Mouse (Mus musculus) Muller cell, postnatal 12 days (primary cell): ENCODE measurements around the gene Ubl4a.
"Not testable (repeated sequence)": the region's sequence is repeated elsewhere in the genome, so short reads cannot be mapped to it uniquely, and the experiment has no call there.

Experiments
- DNase-seq: peaks from one replicate; pipeline ENCODE4 v3.0.0-alpha.2; 2015; ENCODE audit errors: inconsistent ontology term

Gene Ubl4a

DNA sequence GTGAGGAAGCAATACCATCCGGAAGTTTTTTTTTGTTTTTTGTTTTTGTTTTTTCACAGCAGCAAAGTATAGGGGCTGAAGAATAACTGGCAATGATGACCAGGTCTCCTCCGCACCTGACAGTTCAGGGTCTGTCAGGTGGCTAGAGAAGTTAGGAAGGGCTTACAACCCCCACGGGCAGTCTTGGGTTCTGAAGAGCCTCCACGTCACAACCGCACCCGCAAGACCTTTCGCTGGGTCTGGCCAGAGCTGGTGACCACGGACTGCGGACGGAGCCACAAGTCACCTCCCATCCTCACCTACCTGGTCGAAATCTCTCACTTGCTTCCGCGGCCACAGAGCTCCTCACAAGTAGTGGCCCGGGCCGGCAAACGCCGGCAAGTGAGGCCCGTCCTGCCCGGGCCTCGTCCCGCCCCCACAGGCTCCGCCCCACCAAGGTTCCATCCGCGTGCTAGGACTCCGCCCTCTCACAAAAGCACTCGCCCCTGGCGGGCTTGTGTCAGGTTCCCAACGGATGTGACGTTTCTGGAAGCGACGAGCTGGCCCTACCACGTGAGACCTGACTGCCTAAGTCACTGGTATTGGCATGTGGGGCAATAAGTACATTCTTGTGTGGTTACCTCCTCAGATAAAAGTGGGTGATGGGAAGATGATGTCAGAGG is at the start of gene Ubl4a, which contains the start of gene Slc10a3:
Gene Ubl4a, minus strand, starts transcription at position 331 of the 662 bp plus-strand sequence.
Gene Slc10a3, minus strand, starts transcription at position 462 of the 662 bp plus-strand sequence.
- DNase-seq, result peak; percentile 88

DNA sequence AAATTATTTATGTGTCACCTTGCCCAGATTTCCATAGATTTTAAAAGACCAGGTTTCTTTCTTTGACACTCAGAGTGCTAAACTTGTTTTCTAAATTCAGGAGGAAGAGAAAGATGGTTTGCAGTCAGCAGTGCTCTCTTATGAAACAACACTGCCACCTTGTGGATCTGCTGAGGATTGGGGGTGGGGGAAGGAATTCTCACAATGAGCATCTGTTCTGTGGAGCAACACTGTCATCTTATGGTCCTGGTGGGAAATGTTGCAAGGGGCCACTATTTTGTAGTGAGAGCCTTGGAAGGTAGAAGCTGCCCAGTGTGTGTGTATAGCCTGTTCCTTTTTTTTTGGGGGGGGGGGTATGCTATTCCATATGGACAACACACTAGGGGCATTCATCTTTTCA is 40.4 kb upstream of the Ubl4a start:
- peak; percentile 71 for DNase-seq

DNA sequence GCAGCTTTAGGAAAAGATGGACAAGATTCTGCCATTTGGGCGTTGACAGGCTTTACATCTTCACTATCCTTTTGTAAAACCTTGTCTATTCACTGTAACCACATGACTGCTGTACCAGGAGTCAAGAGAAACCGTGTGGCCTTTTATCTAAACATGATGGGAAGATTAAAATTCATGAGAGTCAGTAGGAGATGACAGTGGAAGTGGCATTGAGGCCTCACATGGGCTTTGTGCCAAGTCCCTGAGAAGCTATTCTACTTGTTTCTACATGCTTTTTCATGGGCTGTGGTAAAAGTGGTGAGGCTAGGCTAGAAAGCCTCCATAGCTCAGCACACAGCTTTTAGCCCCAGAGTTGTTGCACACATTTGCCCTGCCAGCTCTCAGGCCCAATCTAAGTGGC is 35.3 kb upstream of the Ubl4a start:
- no peak for DNase-seq

DNA sequence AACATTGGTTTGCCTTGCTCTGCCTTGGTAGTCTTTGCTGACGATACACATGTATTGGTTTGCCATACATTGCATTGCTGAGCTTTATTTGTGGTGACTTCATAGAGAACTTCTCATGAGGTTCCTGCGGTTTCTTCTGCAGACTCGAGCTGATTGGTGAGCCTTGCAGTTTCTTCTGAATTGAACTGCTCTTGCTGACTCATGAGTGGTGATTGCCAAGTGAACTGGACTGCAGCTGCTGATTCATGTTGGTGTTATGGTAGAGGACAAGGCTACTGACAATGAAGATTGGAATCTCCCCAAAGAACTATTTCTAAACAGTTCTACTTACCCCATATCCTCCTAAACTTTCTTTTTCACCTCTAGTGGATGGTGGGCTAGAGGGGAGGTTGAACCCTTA is 27.1 kb upstream of the Ubl4a start:
- DNase-seq, result no peak

DNA sequence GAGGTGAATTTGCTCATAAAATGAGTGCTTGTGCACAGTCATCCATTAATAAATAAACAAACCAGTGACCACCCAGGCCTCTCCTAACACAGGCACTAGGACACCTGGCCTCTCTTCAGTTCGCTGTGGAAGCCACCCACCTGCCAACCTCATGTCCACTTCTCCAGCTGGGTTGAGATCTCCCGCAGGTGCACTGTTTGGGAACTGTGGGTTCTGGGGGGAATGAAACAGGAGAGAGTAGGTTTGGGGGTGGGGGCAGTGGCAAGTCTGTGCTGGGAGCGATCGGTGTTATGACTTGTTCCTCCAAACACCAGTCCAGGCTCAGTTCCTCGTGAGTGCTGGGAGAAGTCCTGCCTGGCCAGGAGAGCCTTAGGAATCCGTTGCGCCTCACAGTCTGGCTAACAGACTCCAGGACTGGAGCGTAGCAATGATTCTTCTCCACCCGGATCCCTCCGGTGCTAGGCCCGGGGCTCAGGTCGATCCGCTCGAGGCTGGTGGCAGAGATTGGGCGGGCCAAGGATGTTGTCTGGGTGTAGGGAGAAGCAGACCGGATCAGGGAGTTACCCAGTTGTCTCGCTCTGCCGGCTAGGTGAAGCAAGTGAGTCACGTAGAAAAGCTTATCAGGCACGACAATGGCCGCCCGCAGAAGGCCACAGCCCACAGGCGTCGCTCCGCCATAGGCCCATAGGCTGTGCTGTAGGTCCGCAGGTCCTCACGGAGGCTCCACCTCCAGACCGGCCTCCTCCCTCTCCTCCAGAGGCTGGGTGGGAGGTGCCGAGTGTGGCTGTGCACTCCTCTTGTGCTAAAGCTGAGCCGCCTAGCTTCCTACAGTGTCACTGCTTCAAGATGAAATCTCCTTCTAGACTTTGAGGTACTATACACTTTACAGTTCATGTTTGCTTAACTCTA is 19.8 kb upstream of the Ubl4a start, which contains the start of the genes Fam3a and Ikbkg:
Gene Fam3a, minus strand, starts transcription at position 738 of the 909 bp plus-strand sequence.
Gene Ikbkg, plus strand, starts transcription at position 756 of the 909 bp plus-strand sequence.
- peak; percentile 86 for DNase-seq

DNA sequence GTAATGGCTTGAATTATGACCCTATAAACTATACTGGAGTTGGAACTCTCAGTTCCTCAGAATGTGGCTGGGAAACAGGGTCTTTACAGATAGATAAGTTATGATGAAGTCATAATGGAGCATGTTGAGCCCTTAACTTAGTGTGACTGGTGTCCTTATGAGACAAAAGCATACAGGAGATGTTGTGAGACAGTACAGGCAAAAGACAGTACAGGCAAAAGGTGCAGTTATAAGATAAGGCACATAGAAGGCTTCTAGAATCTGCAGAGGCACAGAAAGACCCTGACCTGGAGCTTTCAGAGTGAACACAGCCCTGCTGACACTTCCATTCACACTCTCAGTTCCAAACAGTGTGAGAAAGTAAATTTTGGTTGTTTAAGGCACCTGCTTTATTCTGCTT is 15.1 kb upstream of the Ubl4a start:
- DNase-seq, result no peak

DNA sequence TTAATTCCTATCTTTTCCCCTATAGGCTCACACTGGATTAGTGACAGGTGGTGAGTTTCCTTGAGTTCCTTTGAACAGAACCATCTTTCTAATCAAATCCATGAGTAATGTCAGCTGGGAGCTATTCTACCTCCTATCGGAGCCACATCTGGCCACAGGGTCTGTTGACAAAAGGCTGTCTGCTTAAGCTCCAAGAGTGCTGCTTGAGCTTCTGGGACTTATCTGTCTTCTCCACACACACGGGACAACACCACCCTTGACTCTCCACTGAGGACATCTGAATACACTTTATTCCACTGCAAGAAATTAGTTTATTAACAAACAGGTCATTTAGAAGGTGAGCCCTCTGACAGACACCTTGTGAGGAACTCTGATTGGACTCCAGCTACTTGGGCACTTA is 11.4 kb upstream of the Ubl4a start:
- DNase-seq, result no peak

DNA sequence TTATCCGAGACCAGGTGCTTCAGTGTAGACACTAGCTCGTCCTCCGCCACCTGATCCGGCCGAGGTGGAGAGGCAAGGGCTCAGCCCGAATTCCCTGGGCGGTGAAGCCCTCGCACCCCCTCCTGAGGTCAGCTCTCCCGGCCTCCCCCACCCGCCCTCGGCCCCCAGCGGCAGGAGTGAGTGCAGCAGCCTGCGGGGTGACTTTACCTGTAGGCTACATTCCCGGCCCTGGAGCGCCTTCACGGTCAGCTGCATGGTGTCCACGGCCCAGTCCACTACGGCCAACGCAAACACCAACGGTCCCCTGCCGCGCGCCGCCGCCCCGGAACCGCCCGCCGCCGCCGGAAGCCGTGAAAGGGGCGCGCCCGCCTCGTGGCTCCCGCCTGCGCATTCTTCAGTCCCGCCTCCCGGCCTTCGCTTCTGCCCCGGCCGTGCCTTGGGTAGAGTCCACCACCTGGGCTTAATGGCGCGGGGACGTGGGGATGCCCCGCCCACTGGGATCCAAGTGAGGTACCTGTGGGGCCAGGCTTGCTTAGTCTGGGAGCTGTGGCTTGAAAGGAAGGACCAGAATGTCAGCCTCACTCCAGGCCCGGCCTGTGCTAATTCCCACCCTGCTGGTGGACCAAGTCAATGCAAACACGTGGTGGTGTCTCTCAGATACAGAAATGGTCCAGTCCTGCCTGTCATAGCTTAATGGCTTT is 4.7 kb downstream of the Ubl4a start:
- DNase-seq, result peak; percentile 73

DNA sequence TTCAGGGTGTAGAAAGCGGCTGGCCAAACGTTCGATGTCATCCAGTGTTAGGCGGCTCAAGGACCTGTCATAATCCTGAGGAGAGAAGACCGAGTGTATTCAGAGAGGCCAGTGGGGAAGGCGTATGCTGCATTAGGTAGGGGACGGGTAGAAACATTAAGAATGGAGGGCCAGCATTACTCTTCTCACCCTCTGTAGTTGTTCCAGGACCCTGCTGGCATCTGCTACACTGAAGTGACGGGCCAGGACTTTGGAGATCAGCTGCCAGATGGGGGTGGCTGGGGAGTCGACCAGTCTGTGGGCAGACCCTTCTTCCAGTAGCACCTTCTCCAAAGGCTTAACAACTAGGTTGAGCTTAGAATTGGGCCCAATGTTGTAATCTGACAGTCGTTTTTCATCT is 5.5 kb downstream of the Ubl4a start:
- no peak for DNase-seq

DNA sequence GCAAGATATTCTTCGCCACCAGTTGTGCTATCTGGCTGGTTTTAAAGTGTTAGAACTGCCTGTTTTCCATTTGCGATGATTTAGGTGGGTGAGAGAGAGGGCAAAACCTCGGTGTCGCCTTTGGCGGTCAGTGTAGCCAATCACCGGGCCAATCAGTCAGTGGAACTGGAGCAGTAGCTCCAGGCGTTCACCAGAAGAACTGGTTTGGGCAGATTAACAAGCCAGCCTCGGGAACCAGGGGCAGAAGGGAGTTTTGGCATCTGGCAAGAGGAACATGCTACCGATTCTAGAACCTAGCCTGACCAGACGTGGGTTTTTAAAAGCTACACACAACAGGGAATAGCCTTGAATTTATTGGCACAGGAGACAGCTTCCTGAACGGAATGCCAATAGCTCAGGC is 13.8 kb downstream of the Ubl4a start:
- DNase-seq, result no peak

DNA sequence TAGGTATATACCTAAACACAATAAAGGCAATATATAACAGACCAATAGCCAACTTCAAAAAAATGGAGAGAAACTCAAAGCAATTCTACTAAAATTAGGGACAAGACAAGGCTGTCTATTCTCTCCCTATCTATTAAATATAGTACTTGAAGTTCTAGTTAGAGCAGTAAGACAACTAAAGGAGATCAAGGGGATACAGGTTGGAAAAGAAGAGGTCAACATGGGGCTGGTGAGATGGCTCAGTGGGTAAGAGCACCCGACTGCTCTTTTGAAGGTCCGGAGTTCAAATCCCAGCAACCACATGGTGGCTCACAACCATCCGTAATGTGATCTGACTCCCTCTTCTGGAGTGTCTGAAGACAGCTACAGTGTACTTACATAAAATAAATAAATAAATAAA is 15.9 kb downstream of the Ubl4a start:
- not testable (repeated sequence) for DNase-seq

DNA sequence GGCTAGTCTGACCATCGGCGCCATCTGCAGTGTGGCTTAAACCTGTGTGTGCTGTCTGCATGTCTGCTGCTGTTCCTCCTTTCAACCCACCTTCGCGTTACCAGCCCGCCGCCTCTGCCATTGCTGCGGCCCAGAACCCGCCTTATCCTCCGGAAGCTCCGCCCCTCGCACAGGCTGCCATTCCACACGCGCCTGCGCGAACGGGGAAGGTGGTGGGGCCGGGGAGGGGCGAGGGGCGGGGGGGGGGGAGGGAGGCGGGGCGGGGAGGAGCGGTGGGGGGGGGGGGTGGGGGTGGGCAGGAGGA is 19.6 kb downstream of the Ubl4a start, which contains the start of gene Lage3:
Gene Lage3, minus strand, starts transcription at position 152 of the 304 bp plus-strand sequence.
- peak; percentile 76 for DNase-seq

DNA sequence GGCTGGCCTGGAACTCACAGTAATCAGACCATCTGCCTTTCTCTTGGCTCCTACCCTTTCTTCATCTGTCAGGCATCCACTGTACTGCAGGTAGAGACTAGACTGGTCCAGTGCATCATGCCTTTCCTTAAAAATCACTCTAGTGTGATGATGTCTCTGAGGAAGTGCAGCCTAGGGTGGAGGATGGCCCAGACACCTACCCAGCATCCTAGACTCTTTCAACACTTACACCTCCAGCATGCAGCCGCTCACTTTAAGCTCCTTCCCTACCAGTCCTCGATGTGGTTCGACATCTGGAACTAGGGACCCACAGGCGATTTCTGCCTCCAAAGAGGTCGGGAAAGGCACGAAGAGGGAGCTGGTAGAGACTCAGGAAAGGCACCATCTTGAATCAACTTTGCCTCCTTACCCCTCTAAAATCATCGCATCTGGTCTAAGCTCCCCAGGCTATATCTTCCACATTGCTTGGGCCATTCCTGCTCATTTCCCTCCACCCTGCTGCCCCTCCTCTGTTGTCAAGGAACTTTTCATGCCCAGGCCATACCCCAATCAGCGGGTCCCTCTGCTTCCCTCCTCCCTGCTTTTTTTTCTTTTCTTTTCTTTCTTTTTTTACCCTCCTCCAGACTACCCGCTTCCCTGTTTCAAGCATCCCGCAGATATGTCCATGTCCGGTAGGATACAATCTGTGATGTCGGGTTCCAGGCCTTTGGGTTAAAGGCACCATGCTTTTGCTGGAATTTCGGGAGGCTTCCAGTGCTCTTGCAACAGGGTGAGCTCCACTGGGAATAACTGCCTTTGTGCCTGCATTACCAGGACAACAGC is 20.2 kb downstream of the Ubl4a start:
- no peak for DNase-seq

DNA sequence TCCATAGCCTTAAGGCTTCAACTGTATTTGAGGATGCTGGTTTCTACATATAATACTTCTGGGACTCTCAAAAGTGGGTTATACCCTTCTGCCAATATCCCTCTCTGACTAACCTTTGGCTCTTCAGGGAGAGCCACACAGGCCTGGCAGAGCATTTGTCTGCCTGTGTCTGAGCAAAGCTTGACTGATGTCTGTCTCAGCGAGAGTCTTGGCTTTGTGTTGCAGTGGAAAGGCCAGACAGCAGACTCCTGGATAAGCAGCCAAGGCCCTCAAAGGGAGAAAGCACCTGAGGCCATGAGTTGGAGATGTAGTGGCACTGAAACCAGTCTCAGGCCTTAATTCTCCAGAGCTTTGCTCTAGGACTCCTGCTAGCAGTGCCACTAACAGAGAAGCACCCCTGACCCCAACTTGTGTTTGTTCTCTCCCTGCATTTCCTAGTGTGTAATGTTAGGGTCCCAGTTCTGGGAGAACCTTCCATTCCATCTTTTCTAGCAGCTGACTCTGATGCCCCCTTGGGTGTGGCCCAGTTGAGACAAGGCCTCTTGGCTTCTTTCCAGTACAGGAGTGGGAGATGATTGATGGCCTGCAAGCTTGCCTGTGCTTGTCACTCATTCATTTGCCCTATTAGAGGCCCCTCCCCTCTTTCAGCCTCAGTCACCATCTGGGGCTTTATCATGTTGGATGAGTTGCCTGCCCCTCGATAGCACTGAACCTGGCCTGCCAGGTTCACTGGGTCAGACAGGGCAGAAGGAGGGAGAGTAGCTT is 42.7 kb downstream of the Ubl4a start:
- no peak for DNase-seq

DNA sequence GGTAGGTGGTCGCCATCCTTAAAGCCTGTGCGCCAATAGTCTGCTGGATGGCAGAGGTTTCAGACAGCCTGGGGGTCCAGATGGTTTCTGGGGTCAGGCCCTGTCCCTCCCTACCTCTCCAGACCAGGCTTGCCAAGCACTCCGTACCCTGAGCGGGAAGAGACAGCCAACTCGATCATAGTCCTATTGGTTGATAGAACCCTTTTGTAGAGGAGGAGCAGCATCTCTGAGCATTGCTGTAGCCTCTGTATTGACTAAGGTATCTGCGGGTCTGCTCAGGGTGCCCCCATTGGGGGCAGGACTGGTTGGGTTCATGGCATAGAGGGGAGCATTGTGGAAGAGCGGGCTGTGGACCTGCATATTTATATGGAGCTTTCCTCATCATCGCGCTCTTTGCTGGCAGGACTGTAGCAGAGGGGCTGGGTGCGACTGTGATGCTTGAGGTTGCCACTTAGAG is 43.8 kb downstream of the Ubl4a start:
- DNase-seq, result no peak

DNA sequence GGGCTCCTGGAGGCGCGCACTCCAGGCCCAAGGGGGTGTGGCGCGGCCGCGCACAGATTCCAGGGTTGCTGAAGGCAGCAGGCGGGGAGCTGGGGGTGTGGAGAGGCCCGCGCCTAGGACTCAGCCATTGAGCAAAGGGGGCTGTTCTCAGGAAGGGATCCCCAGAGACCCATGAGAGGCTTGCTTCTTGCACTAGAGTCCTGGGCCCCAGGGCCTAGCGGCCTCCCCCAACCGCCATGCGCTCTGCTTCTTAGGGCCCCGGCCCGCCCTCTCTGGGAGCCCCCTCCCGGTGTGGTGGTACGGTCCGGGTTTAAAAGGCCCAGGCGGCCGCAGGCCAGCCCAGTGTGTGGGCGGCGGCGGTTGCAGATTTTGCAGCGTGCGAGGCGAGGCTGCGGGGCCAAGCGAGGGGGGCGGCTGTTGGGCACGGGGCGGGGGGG is 44.3 kb downstream of the Ubl4a start, which contains the start of gene Plxna3:
Gene Plxna3, plus strand, starts transcription at position 342 of the 437 bp plus-strand sequence.
- DNase-seq, result peak; percentile 85
